Mouse (Mus musculus): ENCODE data around the gene Masp2. TPM values are rescaled to one million over a fixed set of nuclear protein-coding genes. Genes with fewer than 3 reads are reported as not detected.

The Masp2 gene
- polyA plus RNA-seq, 1 experiment = 0.16 TPM

- 7% methylated on average over 5 of the region's 5 CpGs for WGBS
- no peaks in the 10 kb centered on the region for H3K4me1 ChIP-seq (ENCODE audit: control insufficient read depth, insufficient read depth, insufficient read length, low read length)
- peak; percentile 77; the same call in 1 of the 2 replicates for TF ChIP-seq CTCF (IDR thresholded peaks at IDR 0.05; ENCODE audit: extremely low read depth, insufficient read length, insufficient replicate concordance, low read depth, low read length)
- TF ChIP-seq POLR2A (IDR thresholded peaks at IDR 0.05; ENCODE audit: low read depth, low read length) = no peak
- H3K27me3 ChIP-seq (ENCODE audit: control insufficient read depth, insufficient read depth, low read length) = no peaks in the 10 kb centered on the region
- no peak overlapping the region for H3K4me3 ChIP-seq (ENCODE audit: low read depth, low read length)
- H3K36me3 ChIP-seq (ENCODE audit: control insufficient read depth, insufficient read depth, low read length) = peaks cover 6% of the 10 kb centered on the region
- H3K27ac ChIP-seq (ENCODE audit: insufficient read depth, low read depth, low read length) = no peak overlapping the region
Measured at GRCm38 (mm10) chr4:148607758-148608157, 5.4 kb downstream of the Masp2 start.

- WGBS = 80% methylated on average over 5 of the region's 5 CpGs
- Histone ChIP-seq H3K36me3 (ENCODE audit: control insufficient read depth, insufficient read depth, low read length) (peaks cover 20% of the 10 kb centered on the region), H3K27me3 (ENCODE audit: control insufficient read depth, insufficient read depth, low read length) (no peaks in the 10 kb centered on the region), H3K27ac (ENCODE audit: insufficient read depth, low read depth, low read length) (no peak overlapping the region), H3K4me3 (ENCODE audit: low read depth, low read length) (no peak overlapping the region), H3K4me1 (ENCODE audit: control insufficient read depth, insufficient read depth, insufficient read length, low read length) (no peaks in the 10 kb centered on the region)
- TF ChIP-seq POLR2A (IDR thresholded peaks at IDR 0.05; ENCODE audit: low read depth, low read length) = no peak
- no peak for TF ChIP-seq CTCF (IDR thresholded peaks at IDR 0.05; ENCODE audit: extremely low read depth, insufficient read length, insufficient replicate concordance, low read depth, low read length)
Measured at GRCm38 (mm10) chr4:148609805-148610204, 7.5 kb downstream of the Masp2 start.

- Histone ChIP-seq H3K27me3 (ENCODE audit: control insufficient read depth, insufficient read depth, low read length) (no peaks in the 10 kb centered on the region), H3K27ac (ENCODE audit: insufficient read depth, low read depth, low read length) (no peak overlapping the region), H3K4me3 (ENCODE audit: low read depth, low read length) (no peak overlapping the region), H3K36me3 (ENCODE audit: control insufficient read depth, insufficient read depth, low read length) (peaks cover 28% of the 10 kb centered on the region), H3K4me1 (ENCODE audit: control insufficient read depth, insufficient read depth, insufficient read length, low read length) (no peaks in the 10 kb centered on the region)
- TF ChIP-seq CTCF (IDR thresholded peaks at IDR 0.05; ENCODE audit: extremely low read depth, insufficient read length, insufficient replicate concordance, low read depth, low read length) (no peak), POLR2A (IDR thresholded peaks at IDR 0.05; ENCODE audit: low read depth, low read length) (no peak)
- WGBS = 50% methylated on average over 5 of the region's 5 CpGs
Measured at GRCm38 (mm10) chr4:148610631-148611364, 8.4 kb downstream of the Masp2 start.

GRCm38 (mm10) chr4:148612557-148612956 is 10.2 kb downstream of the Masp2 start:
- peaks cover 40% of the 10 kb centered on the region for H3K36me3 ChIP-seq (ENCODE audit: control insufficient read depth, insufficient read depth, low read length)
- H3K4me1 ChIP-seq (ENCODE audit: control insufficient read depth, insufficient read depth, insufficient read length, low read length) = no peaks in the 10 kb centered on the region
- 71% methylated on average over 4 of the region's 4 CpGs for WGBS
- TF ChIP-seq CTCF (IDR thresholded peaks at IDR 0.05; ENCODE audit: extremely low read depth, insufficient read length, insufficient replicate concordance, low read depth, low read length) (no peak), POLR2A (IDR thresholded peaks at IDR 0.05; ENCODE audit: low read depth, low read length) (no peak)
- no peak overlapping the region for H3K27ac ChIP-seq (ENCODE audit: insufficient read depth, low read depth, low read length)
- H3K4me3 ChIP-seq (ENCODE audit: low read depth, low read length) = no peak overlapping the region
- H3K27me3 ChIP-seq (ENCODE audit: control insufficient read depth, insufficient read depth, low read length) = no peaks in the 10 kb centered on the region

GRCm38 (mm10) chr4:148613738-148614137 is 11.4 kb downstream of the Masp2 start:
- WGBS = 81% methylated on average over 9 of the region's 9 CpGs
- peaks cover 47% of the 10 kb centered on the region for H3K36me3 ChIP-seq (ENCODE audit: control insufficient read depth, insufficient read depth, low read length)

GRCm38 (mm10) chr4:148619805-148620204 is 17.5 kb downstream of the Masp2 start:
- no peak overlapping the region for H3K4me3 ChIP-seq (ENCODE audit: low read depth, low read length)
- WGBS = 33% methylated on average over 1 of the region's 1 CpGs

More at GRCm38 (mm10) chr4:148613738-148614137, 11.4 kb downstream of the Masp2 start:
- no peaks in the 10 kb centered on the region for H3K4me1 ChIP-seq (ENCODE audit: control insufficient read depth, insufficient read depth, insufficient read length, low read length)
- TF ChIP-seq CTCF (IDR thresholded peaks at IDR 0.05; ENCODE audit: extremely low read depth, insufficient read length, insufficient replicate concordance, low read depth, low read length) (no peak), POLR2A (IDR thresholded peaks at IDR 0.05; ENCODE audit: low read depth, low read length) (no peak)
- no peaks in the 10 kb centered on the region for H3K27me3 ChIP-seq (ENCODE audit: control insufficient read depth, insufficient read depth, low read length)
- no peak overlapping the region for H3K4me3 ChIP-seq (ENCODE audit: low read depth, low read length)
- H3K27ac ChIP-seq (ENCODE audit: insufficient read depth, low read depth, low read length) = no peak overlapping the region

GRCm38 (mm10) chr4:148620718-148621117 is 18.4 kb downstream of the Masp2 start:
- Histone ChIP-seq H3K36me3 (ENCODE audit: control insufficient read depth, insufficient read depth, low read length) (peaks cover 73% of the 10 kb centered on the region), H3K27me3 (ENCODE audit: control insufficient read depth, insufficient read depth, low read length) (no peaks in the 10 kb centered on the region), H3K4me1 (ENCODE audit: control insufficient read depth, insufficient read depth, insufficient read length, low read length) (peaks cover 7% of the 10 kb centered on the region; the same call in 1 of the 2 replicates), H3K27ac (ENCODE audit: insufficient read depth, low read depth, low read length) (no peak overlapping the region), H3K4me3 (ENCODE audit: low read depth, low read length) (no peak overlapping the region)
- WGBS = 32% methylated on average over 1 of the region's 1 CpGs
- no peak for TF ChIP-seq CTCF (IDR thresholded peaks at IDR 0.05; ENCODE audit: extremely low read depth, insufficient read length, insufficient replicate concordance, low read depth, low read length)
- no peak for TF ChIP-seq POLR2A (IDR thresholded peaks at IDR 0.05; ENCODE audit: low read depth, low read length)

More at GRCm38 (mm10) chr4:148619805-148620204, 17.5 kb downstream of the Masp2 start:
- H3K27ac ChIP-seq (ENCODE audit: insufficient read depth, low read depth, low read length) = no peak overlapping the region
- H3K4me1 ChIP-seq (ENCODE audit: control insufficient read depth, insufficient read depth, insufficient read length, low read length) = peaks cover 4% of the 10 kb centered on the region; the same call in 1 of the 2 replicates
- no peaks in the 10 kb centered on the region for H3K27me3 ChIP-seq (ENCODE audit: control insufficient read depth, insufficient read depth, low read length)
- TF ChIP-seq CTCF (IDR thresholded peaks at IDR 0.05; ENCODE audit: extremely low read depth, insufficient read length, insufficient replicate concordance, low read depth, low read length) (no peak), POLR2A (IDR thresholded peaks at IDR 0.05; ENCODE audit: low read depth, low read length) (no peak)
- H3K36me3 ChIP-seq (ENCODE audit: control insufficient read depth, insufficient read depth, low read length) = peaks cover 78% of the 10 kb centered on the region

All from small intestine, adult 2 months (tissue).